Mouse (Mus musculus) pancreas, adult 10 weeks (tissue): ENCODE data around the gene Notum. TPM values are rescaled to one million over a fixed set of nuclear protein-coding genes. Genes with fewer than 3 reads are reported as not detected.

Experiments used
- polyA plus RNA-seq: library from polyadenylated mRNA; stranded (reverse); fragments of 350-450 nt; fragmentation: Illumina TruSeq; extraction: RNeasy Lipid Tissue Mini Kit (QIAGEN cat#74804); gene quantifications from one replicate; pipeline ENCODE4 v1.2.3, GENCODE M21; 2015; ENCODE audit warnings: low read depth, low replicate concordance; ENCODE audit not compliant: insufficient read depth

The Notum gene
- 0.81 TPM for polyA plus RNA-seq

GRCm38 (mm10) chr11:120661076-120661460 lies at the start of gene Notum:
TSS of gene Notum (minus strand) at chr11:120661175.

GRCm38 (mm10) chr11:120672687-120673593 lies 12.0 kb upstream of the Notum start, which contains the start of gene Aspscr1:
TSS of gene Aspscr1 (plus strand) at chr11:120672973.

GRCm38 (mm10) chr11:120648001-120648476 lies 12.9 kb downstream of the Notum start, which contains the start of gene Myadml2:
TSS of gene Myadml2 (minus strand) at chr11:120648158.

GRCm38 (mm10) chr11:120643601-120643987 lies 17.4 kb downstream of the Notum start, which contains the start of gene Pycr1:
TSS of gene Pycr1 (minus strand) at chr11:120643769.

GRCm38 (mm10) chr11:120633520-120634343 lies 27.2 kb downstream of the Notum start, which contains the start of gene Mafg:
TSS of gene Mafg (minus strand) at chr11:120633600.

GRCm38 (mm10) chr11:120625152-120625775 lies 35.7 kb downstream of the Notum start, which contains the start of gene Sirt7:
TSS of gene Sirt7 (minus strand) at chr11:120625240.

GRCm38 (mm10) chr11:120617519-120618112 lies 43.4 kb downstream of the Notum start, which contains the start of gene Pcyt2:
TSS of gene Pcyt2 (minus strand) at chr11:120617936.

GRCm38 (mm10) chr11:120608241-120609034 lies 52.5 kb downstream of the Notum start, which contains the start of gene Npb:
TSS of gene Npb (plus strand) at chr11:120608477.

Other genes with a start within 250 kb of the Notum start
- 10.3 TPM for gene Nploc4, start 223.5 kb downstream of the Notum start, polyA plus RNA-seq
- not detected for gene Tspan10, start 218.5 kb downstream of the Notum start, polyA plus RNA-seq
- 1.3 TPM for gene Pde6g, start 207.7 kb downstream of the Notum start, polyA plus RNA-seq
- gene Oxld1, start 203.1 kb downstream of the Notum start, polyA plus RNA-seq: 2.7 TPM
- gene Ccdc137, start 203.1 kb downstream of the Notum start, polyA plus RNA-seq: 10.5 TPM
- gene Arl16, start 193.6 kb downstream of the Notum start, polyA plus RNA-seq: 5.2 TPM
- 19.4 TPM for gene Mrpl12, start 176.6 kb downstream of the Notum start, polyA plus RNA-seq
- gene Slc25a10, start 169.3 kb downstream of the Notum start, polyA plus RNA-seq: 11.5 TPM
- 2.1 TPM for gene Gcgr, start 130.5 kb downstream of the Notum start, polyA plus RNA-seq
- gene Mcrip1, start 111.4 kb downstream of the Notum start, polyA plus RNA-seq: 27.1 TPM
- not detected for gene Ppp1r27, start 110.0 kb downstream of the Notum start, polyA plus RNA-seq
- gene P4hb, start 87.9 kb downstream of the Notum start, polyA plus RNA-seq: 636 TPM
- gene Arhgdia, start 79.6 kb downstream of the Notum start, polyA plus RNA-seq: 79.0 TPM
- gene Alyref, start 62.8 kb downstream of the Notum start, polyA plus RNA-seq: 13.4 TPM
- 11.9 TPM for gene Anapc11, start 62.8 kb downstream of the Notum start, polyA plus RNA-seq
- gene Npb, start 52.7 kb downstream of the Notum start, polyA plus RNA-seq: not detected
- 38.6 TPM for gene Pcyt2, start 43.2 kb downstream of the Notum start, polyA plus RNA-seq
- 19.3 TPM for gene Sirt7, start 35.9 kb downstream of the Notum start, polyA plus RNA-seq
- gene Mafg, start 27.6 kb downstream of the Notum start, polyA plus RNA-seq: 11.0 TPM
- gene Pycr1, start 17.4 kb downstream of the Notum start, polyA plus RNA-seq: 24.5 TPM
- 1.4 TPM for gene Myadml2, start 13.0 kb downstream of the Notum start, polyA plus RNA-seq
- gene Aspscr1, start 11.8 kb upstream of the Notum start, polyA plus RNA-seq: 29.7 TPM
- gene Cenpx, start 52.6 kb upstream of the Notum start, polyA plus RNA-seq: 30.4 TPM
- gene Lrrc45, start 52.8 kb upstream of the Notum start, polyA plus RNA-seq: 37.8 TPM
- 6.0 TPM for gene Rac3, start 60.3 kb upstream of the Notum start, polyA plus RNA-seq
- 12.0 TPM for gene Dcxr, start 66.1 kb upstream of the Notum start, polyA plus RNA-seq
- 26.0 TPM for gene Cbr2, start 70.9 kb upstream of the Notum start, polyA plus RNA-seq
- not detected for gene Hmga1b, start 101.6 kb upstream of the Notum start, polyA plus RNA-seq
- 22.7 TPM for gene Rfng, start 123.0 kb upstream of the Notum start, polyA plus RNA-seq
- 35.2 TPM for gene Gps1, start 123.1 kb upstream of the Notum start, polyA plus RNA-seq
- 25.3 TPM for gene Dus1l, start 135.2 kb upstream of the Notum start, polyA plus RNA-seq
- 22.9 TPM for gene Fasn, start 163.4 kb upstream of the Notum start, polyA plus RNA-seq